ENCODE assay signal across 8 mouse cellular contexts in the genomic region with DNA sequence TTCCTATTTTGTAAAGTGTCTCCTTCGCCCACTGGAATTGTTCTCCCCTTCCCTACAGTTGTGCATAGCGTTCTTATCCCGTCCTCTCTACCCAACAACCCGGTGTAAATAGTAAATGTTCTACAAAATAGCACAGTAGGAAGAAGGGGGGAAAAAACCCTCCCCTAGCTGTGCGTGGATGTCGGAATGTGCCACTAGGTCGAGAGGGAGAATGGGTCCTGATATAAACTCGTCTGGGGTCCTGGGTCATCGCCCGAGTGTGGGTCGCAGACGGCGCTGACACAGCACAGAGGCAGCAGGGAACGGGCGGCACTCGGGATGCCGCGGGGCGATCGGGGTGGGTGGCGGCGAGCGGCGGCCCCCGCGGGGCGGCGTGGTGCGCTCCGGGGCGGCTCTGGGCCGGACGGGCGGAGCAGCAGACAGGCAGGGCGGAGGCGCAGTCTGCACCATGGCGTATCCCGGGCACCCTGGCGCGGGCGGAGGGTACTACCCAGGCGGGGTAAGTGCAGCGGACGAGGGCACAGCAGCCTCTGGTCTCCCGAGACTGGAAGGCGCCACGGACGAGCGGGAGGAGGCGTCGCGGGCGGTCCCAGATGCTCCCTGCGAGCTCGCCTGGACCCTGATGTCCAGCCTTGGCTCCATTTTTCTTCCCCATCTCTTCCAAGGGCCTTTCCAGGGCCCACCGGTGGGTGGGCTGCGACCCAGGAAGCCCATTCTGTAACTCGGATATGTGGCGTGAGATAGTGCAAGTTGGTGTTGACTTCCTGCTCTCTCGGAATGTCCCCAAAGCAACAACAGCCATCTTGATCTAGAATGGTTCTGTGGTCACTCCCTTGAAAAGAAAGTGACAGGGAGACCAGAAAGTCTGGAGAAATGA. TPM values are rescaled to one million over a fixed set of nuclear protein-coding genes. Genes with fewer than 3 reads are reported as not detected.
DNase-seq lines count a peak whose midpoint lies in the region; ATAC-seq and TF ChIP-seq lines count a peak whose summit lies in the region.

No protein-coding gene starts in this region.

- no peaks in the 10 kb centered on the region for H3K27me3 ChIP-seq in embryonic facial prominence, embryonic 12.5 days
- H3K27me3 ChIP-seq in heart, adult 2 months (ENCODE audit: control insufficient read depth, insufficient read depth, low read length): no peaks in the 10 kb centered on the region
- no peaks in the 10 kb centered on the region for H3K27me3 ChIP-seq in kidney, adult 2 months (replicated peaks; ENCODE audit: control insufficient read depth, insufficient read depth, low read length)
- H3K27me3 ChIP-seq in limb, embryonic 15.5 days: no peaks in the 10 kb centered on the region
- H3K27me3 ChIP-seq in midbrain, postnatal 0 days (ENCODE audit: insufficient read depth, low read length): no peaks in the 10 kb centered on the region

- H3K79me2 ChIP-seq in heart, adult 2 months (replicated peaks; ENCODE audit: control insufficient read depth, insufficient read depth, low read length): no peaks in the 10 kb centered on the region

- no peak for TF ChIP-seq EP300 in heart, adult 2 months (IDR thresholded peaks at IDR 0.05; ENCODE audit: insufficient read depth, low read depth, low read length)

- DNase-seq in 3T3-L1 (ENCODE audit: low read depth, low spot score): peak; percentile 82
- DNase-seq in adrenal gland, postnatal 36 days: peak; percentile 94 to 95
- DNase-seq in heart, adult 2 months: peak; percentile 91
- DNase-seq in kidney, adult 2 months: peak; percentile 92
- DNase-seq in midbrain, postnatal 0 days (ENCODE audit: low spot score): peak; percentile 61
- DNase-seq in spleen, postnatal 14 days (ENCODE audit: low spot score in 2 of 2): peak; percentile 82 to 84

- peak overlapping the region; percentile 81 for H3K9ac ChIP-seq in embryonic facial prominence, embryonic 12.5 days
- H3K9ac ChIP-seq in heart, adult 2 months (ENCODE audit: low read depth, low read length): peak overlapping the region; percentile 88
- peak overlapping the region; percentile 85 for H3K9ac ChIP-seq in limb, embryonic 15.5 days
- H3K9ac ChIP-seq in midbrain, postnatal 0 days (replicated peaks; ENCODE audit: low read length, poor library complexity, severe bottlenecking): peak overlapping the region; percentile 69

- under 1% methylated on average over 57 of the region's 60 CpGs for WGBS in embryonic facial prominence, embryonic 12.5 days
- 1% methylated on average over 60 of the region's 60 CpGs for WGBS in heart, adult 2 months
- under 1% methylated on average over 60 of the region's 60 CpGs for WGBS in kidney, adult 2 months
- WGBS in limb, embryonic 15.5 days: under 1% methylated on average over 59 of the region's 60 CpGs
- WGBS in midbrain, postnatal 0 days: under 1% methylated on average over 45 of the region's 60 CpGs

- no peaks in the 10 kb centered on the region for H3K9me3 ChIP-seq in embryonic facial prominence, embryonic 12.5 days
- no peaks in the 10 kb centered on the region for H3K9me3 ChIP-seq in limb, embryonic 15.5 days
- no peaks in the 10 kb centered on the region for H3K9me3 ChIP-seq in midbrain, postnatal 0 days (ENCODE audit: low read length)

- H3K4me2 ChIP-seq in embryonic facial prominence, embryonic 12.5 days (replicated peaks): peak overlapping the region; percentile 66
- peak overlapping the region; percentile 61 for H3K4me2 ChIP-seq in limb, embryonic 15.5 days
- H3K4me2 ChIP-seq in midbrain, postnatal 0 days (ENCODE audit: low read depth, low read length, poor library complexity, severe bottlenecking): peak overlapping the region; percentile 71

- peak; percentile 65 for TF ChIP-seq CTCF in heart, adult 2 months (IDR thresholded peaks at IDR 0.05)
- no peak for TF ChIP-seq CTCF in kidney, adult 2 months (conservative IDR thresholded peaks at IDR 0.05; ENCODE audit: insufficient read depth, insufficient read length, low read depth, low read length)
- no peak for TF ChIP-seq CTCF in midbrain, postnatal 0 days (IDR thresholded peaks at IDR 0.05)

- peaks cover 11% of the 10 kb centered on the region for H3K4me1 ChIP-seq in embryonic facial prominence, embryonic 12.5 days
- H3K4me1 ChIP-seq in heart, adult 2 months (ENCODE audit: control insufficient read depth, insufficient read depth, low read length): peaks cover 6% of the 10 kb centered on the region
- peaks cover 12% of the 10 kb centered on the region for H3K4me1 ChIP-seq in kidney, adult 2 months (ENCODE audit: control insufficient read depth, insufficient read depth, low read length)
- peaks cover 11% of the 10 kb centered on the region for H3K4me1 ChIP-seq in limb, embryonic 15.5 days
- H3K4me1 ChIP-seq in midbrain, postnatal 0 days (ENCODE audit: insufficient read depth, low read length): no peaks in the 10 kb centered on the region

- H3K4me3 ChIP-seq in embryonic facial prominence, embryonic 12.5 days: peak overlapping the region; percentile 74
- H3K4me3 ChIP-seq in heart, adult 2 months: peak overlapping the region; percentile 94
- H3K4me3 ChIP-seq in kidney, adult 2 months (ENCODE audit: insufficient read depth, low read depth, low read length): peak overlapping the region; percentile 85
- peak overlapping the region; percentile 89 for H3K4me3 ChIP-seq in limb, embryonic 15.5 days
- peak overlapping the region; percentile 92 for H3K4me3 ChIP-seq in midbrain, postnatal 0 days (ENCODE audit: low read depth, low read length)

- peak; percentile 76 for TF ChIP-seq POLR2A in heart, adult 2 months (IDR thresholded peaks at IDR 0.05; ENCODE audit: insufficient read depth, low read depth, low read length)
- TF ChIP-seq POLR2A in kidney, adult 2 months (IDR thresholded peaks at IDR 0.05; ENCODE audit: low read depth, low read length): peak; percentile 3

- H3K27ac ChIP-seq in embryonic facial prominence, embryonic 12.5 days: peak overlapping the region; percentile 79
- peak overlapping the region; percentile 100 for H3K27ac ChIP-seq in heart, adult 2 months
- peak overlapping the region; percentile 98 for H3K27ac ChIP-seq in kidney, adult 2 months (ENCODE audit: insufficient read depth, low read depth, low read length)
- peak overlapping the region; percentile 90 for H3K27ac ChIP-seq in limb, embryonic 15.5 days
- peak overlapping the region; percentile 68 for H3K27ac ChIP-seq in midbrain, postnatal 0 days (ENCODE audit: low read depth, low read length)

- ATAC-seq in embryonic facial prominence, embryonic 12.5 days (ENCODE audit: insufficient number of reproducible peaks, insufficient read depth, low FRiP score, low TSS enrichment): peak; percentile 97
- peak; percentile 93 for ATAC-seq in limb, embryonic 15.5 days (ENCODE audit: insufficient number of reproducible peaks, low FRiP score, low TSS enrichment, low read depth)
- peak; percentile 96 for ATAC-seq in midbrain, postnatal 0 days (ENCODE audit: low FRiP score)

- intact Hi-C loops in heart, adult 2 months (cut with DNase I): loop anchor here (5.0 kb wide), 1 partner anchor 366 kb away; the partner anchor contains the start of genes Dbf4 and Slc25a40

- peaks cover 18% of the 10 kb centered on the region for H3K36me3 ChIP-seq in embryonic facial prominence, embryonic 12.5 days
- H3K36me3 ChIP-seq in heart, adult 2 months (ENCODE audit: control insufficient read depth, insufficient read depth, low read length): peaks cover 15% of the 10 kb centered on the region
- 0 out of 2 replicates have a peak, but pooled peaks cover 1% of the 10 kb centered on the region for H3K36me3 ChIP-seq in kidney, adult 2 months (ENCODE audit: control insufficient read depth, insufficient read depth, low read length)
- H3K36me3 ChIP-seq in limb, embryonic 15.5 days: peaks cover 27% of the 10 kb centered on the region
- peaks cover 9% of the 10 kb centered on the region for H3K36me3 ChIP-seq in midbrain, postnatal 0 days (ENCODE audit: insufficient read depth, low read length)

RNA-seq across cellular contexts. Expression of gene Sri, which starts 10.5 kb away (rescaled TPM):
- total RNA-seq in adrenal gland, postnatal 36 days (2021): 100 to 1,000 TPM in 1 of 2 experiments, 10 to 100 TPM in 1; 98.2 to 112 TPM
- polyA plus RNA-seq in embryonic facial prominence, embryonic 12.5 days (2016; fragmentation: Nextera tagmentation; extraction: Ambion mirVana): 229 and 241 TPM in 2 replicates
- 10 to 100 TPM; 84.5 to 97.1 TPM for total RNA-seq in heart, adult 2 months (2021)
- 80.8 and 113 TPM in 2 replicates for polyA plus RNA-seq in heart, adult 2 months (2012; rRNA removed)
- polyA plus RNA-seq in kidney, adult 2 months (2012; rRNA removed): 248 and 288 TPM in 2 replicates
- 275 and 294 TPM in 2 replicates for polyA plus RNA-seq in limb, embryonic 15.5 days (2015; fragmentation: Nextera tagmentation; extraction: Ambion mirVana)
- 84.3 and 85.6 TPM in 2 replicates for total RNA-seq in midbrain, postnatal 0 days (2014; rRNA removed)
- 136 and 150 TPM in 2 replicates for polyA plus RNA-seq in midbrain, postnatal 0 days (2015; fragmentation: Nextera tagmentation; extraction: Ambion mirVana)

Comparison
In these comparisons a context has a peak if more than half of its experiments do, and no peak if none do; other contexts are left out.
1. Peak in every context shown above with its lines: DNase-seq, ATAC-seq, H3K4me3 ChIP-seq and H3K27ac ChIP-seq.